Mouse (Mus musculus): Measurements from ENCODE around the gene Cadm3. TPM values are rescaled to one million over a fixed set of nuclear protein-coding genes. Genes with fewer than 3 reads are reported as not detected.

The Cadm3 gene
- 40.1 and 42.4 TPM in 2 replicates for polyA plus RNA-seq (2014; fragmentation: Nextera tagmentation; extraction: Ambion mirVana)

- Histone ChIP-seq H3K27ac (ENCODE audit: low read depth, low read length) (peak within 1 kb of the TSS; percentile 47; the same call in 1 of the 2 replicates), H3K9me3 (ENCODE audit: control insufficient read depth, low read length) (no peaks in the 10 kb centered on the region), H3K27me3 (ENCODE audit: control insufficient read depth, insufficient read depth, low read length) (no peaks in the 10 kb centered on the region), H3K4me2 (ENCODE audit: low read depth) (peak within 1 kb of the TSS; percentile 83), H3K36me3 (ENCODE audit: control insufficient read depth, insufficient read depth, low read length) (no peaks in the 10 kb centered on the region), H3K4me1 (ENCODE audit: control insufficient read depth, insufficient read depth, low read length) (peaks cover 12% of the 10 kb centered on the region), H3K4me3 (ENCODE audit: low read depth, low read length) (peak within 1 kb of the TSS; percentile 67), H3K9ac (ENCODE audit: low read length) (peak within 1 kb of the TSS; percentile 69)
- ATAC-seq (ENCODE audit: insufficient read depth, low FRiP score, low TSS enrichment), result peak; percentile 90
- WGBS, result under 1% methylated on average over 45 of the region's 46 CpGs
- DNase-seq (ENCODE audit: low spot score), result peak; percentile 81
Observed at GRCm38 (mm10) chr1:173367356-173368046, at the start of gene Cadm3. Gene Cadm3, minus strand, starts transcription at chr1:173367695.

DNA sequence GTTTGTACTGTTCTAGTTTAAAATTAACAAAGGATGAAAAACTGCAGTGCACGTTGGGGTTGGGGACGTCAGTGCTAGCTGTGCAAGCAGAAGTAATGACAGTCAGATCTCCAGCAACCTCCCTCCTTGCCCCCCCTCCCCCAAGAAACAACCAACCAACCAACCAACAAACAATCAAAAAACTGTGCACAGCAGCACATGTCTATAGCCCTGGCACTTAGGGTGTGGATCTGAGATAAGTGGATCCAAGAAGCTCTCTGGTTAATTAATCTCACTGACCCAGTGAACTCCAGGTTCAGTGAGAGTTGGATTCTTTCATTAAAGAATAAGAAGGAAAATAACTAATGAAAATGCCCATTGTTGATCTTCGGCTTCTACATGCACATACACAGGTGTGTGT, 47.1 kb upstream of the Cadm3 start:
- Histone ChIP-seq H3K4me2 (ENCODE audit: low read depth) (no peak overlapping the region), H3K27ac (ENCODE audit: low read depth, low read length) (no peak overlapping the region), H3K36me3 (ENCODE audit: control insufficient read depth, insufficient read depth, low read length) (no peaks in the 10 kb centered on the region), H3K4me3 (ENCODE audit: low read depth, low read length) (no peak overlapping the region), H3K27me3 (ENCODE audit: control insufficient read depth, insufficient read depth, low read length) (no peaks in the 10 kb centered on the region), H3K9ac (ENCODE audit: low read length) (no peak overlapping the region), H3K9me3 (ENCODE audit: control insufficient read depth, low read length) (no peaks in the 10 kb centered on the region), H3K4me1 (ENCODE audit: control insufficient read depth, insufficient read depth, low read length) (no peaks in the 10 kb centered on the region)
- 63% methylated on average over 3 of the region's 3 CpGs for WGBS
- ATAC-seq (ENCODE audit: insufficient read depth, low FRiP score, low TSS enrichment) (0 out of 2 replicates have a peak, but pooled peaks have one; percentile 48), DNase-seq (ENCODE audit: low spot score) (no peak)

GRCm38 (mm10) chr1:173411863-173412262, 44.4 kb upstream of the Cadm3 start:
- H3K9ac ChIP-seq (ENCODE audit: low read length), result no peak overlapping the region
- no peaks in the 10 kb centered on the region for H3K9me3 ChIP-seq (ENCODE audit: control insufficient read depth, low read length)
- H3K4me1 ChIP-seq (ENCODE audit: control insufficient read depth, insufficient read depth, low read length), result no peaks in the 10 kb centered on the region
- DNase-seq (ENCODE audit: low spot score) (no peak), ATAC-seq (ENCODE audit: insufficient read depth, low FRiP score, low TSS enrichment) (no peak)
- WGBS, result 95% methylated on average over 4 of the region's 4 CpGs
- no peak overlapping the region for H3K27ac ChIP-seq (ENCODE audit: low read depth, low read length)
- H3K4me3 ChIP-seq (ENCODE audit: low read depth, low read length), result no peak overlapping the region
- H3K4me2 ChIP-seq (ENCODE audit: low read depth), result no peak overlapping the region
- no peaks in the 10 kb centered on the region for H3K36me3 ChIP-seq (ENCODE audit: control insufficient read depth, insufficient read depth, low read length)
- H3K27me3 ChIP-seq (ENCODE audit: control insufficient read depth, insufficient read depth, low read length), result no peaks in the 10 kb centered on the region

GRCm38 (mm10) chr1:173409066-173409465, 41.6 kb upstream of the Cadm3 start:
- no peak overlapping the region for H3K27ac ChIP-seq (ENCODE audit: low read depth, low read length)
- no peak overlapping the region for H3K4me2 ChIP-seq (ENCODE audit: low read depth)
- no peak overlapping the region for H3K4me3 ChIP-seq (ENCODE audit: low read depth, low read length)
- no peaks in the 10 kb centered on the region for H3K27me3 ChIP-seq (ENCODE audit: control insufficient read depth, insufficient read depth, low read length)
- H3K9ac ChIP-seq (ENCODE audit: low read length), result no peak overlapping the region
- no peaks in the 10 kb centered on the region for H3K4me1 ChIP-seq (ENCODE audit: control insufficient read depth, insufficient read depth, low read length)
- no peaks in the 10 kb centered on the region for H3K9me3 ChIP-seq (ENCODE audit: control insufficient read depth, low read length)
- DNase-seq (ENCODE audit: low spot score) (no peak), ATAC-seq (ENCODE audit: insufficient read depth, low FRiP score, low TSS enrichment) (no peak)
- no peaks in the 10 kb centered on the region for H3K36me3 ChIP-seq (ENCODE audit: control insufficient read depth, insufficient read depth, low read length)

DNA sequence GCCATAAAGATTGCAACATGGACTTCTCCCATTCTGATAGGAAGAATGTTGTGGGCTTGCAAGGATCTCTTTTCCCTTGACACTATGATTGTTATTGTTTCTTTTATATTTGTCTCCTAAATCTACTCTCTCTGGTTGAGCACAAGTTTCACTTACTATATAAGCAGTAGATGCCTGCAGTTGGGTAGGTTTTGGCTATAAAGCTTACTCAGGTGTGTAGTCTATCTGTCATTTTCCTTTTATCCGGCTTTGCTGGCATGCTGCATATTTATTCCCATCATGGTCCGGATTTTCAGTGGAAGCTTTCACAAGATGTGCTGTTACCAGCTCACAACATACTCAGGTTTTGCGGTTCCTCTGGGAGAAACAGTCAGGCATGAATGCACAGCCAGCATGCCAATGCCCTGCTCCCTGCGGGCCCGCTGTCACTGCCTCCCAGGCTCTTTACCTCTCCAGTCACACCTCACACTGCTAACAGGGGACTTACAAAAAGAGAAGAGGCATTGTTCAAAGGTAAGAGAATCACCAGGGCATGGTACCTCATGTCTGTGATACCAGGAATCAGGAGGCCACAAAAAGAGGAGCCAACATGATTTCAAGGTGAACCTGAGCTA, 37.3 kb upstream of the Cadm3 start:
- no peaks in the 10 kb centered on the region for H3K27me3 ChIP-seq (ENCODE audit: control insufficient read depth, insufficient read depth, low read length)
- no peak for ATAC-seq (ENCODE audit: insufficient read depth, low FRiP score, low TSS enrichment)
- no peak overlapping the region for H3K4me2 ChIP-seq (ENCODE audit: low read depth)
- H3K4me3 ChIP-seq (ENCODE audit: low read depth, low read length), result no peak overlapping the region
- H3K27ac ChIP-seq (ENCODE audit: low read depth, low read length), result no peak overlapping the region
- no peaks in the 10 kb centered on the region for H3K36me3 ChIP-seq (ENCODE audit: control insufficient read depth, insufficient read depth, low read length)
- no peaks in the 10 kb centered on the region for H3K9me3 ChIP-seq (ENCODE audit: control insufficient read depth, low read length)
- no peaks in the 10 kb centered on the region for H3K4me1 ChIP-seq (ENCODE audit: control insufficient read depth, insufficient read depth, low read length)
- 77% methylated on average over 5 of the region's 5 CpGs for WGBS
- no peak for DNase-seq (ENCODE audit: low spot score)
- H3K9ac ChIP-seq (ENCODE audit: low read length), result no peak overlapping the region

DNA sequence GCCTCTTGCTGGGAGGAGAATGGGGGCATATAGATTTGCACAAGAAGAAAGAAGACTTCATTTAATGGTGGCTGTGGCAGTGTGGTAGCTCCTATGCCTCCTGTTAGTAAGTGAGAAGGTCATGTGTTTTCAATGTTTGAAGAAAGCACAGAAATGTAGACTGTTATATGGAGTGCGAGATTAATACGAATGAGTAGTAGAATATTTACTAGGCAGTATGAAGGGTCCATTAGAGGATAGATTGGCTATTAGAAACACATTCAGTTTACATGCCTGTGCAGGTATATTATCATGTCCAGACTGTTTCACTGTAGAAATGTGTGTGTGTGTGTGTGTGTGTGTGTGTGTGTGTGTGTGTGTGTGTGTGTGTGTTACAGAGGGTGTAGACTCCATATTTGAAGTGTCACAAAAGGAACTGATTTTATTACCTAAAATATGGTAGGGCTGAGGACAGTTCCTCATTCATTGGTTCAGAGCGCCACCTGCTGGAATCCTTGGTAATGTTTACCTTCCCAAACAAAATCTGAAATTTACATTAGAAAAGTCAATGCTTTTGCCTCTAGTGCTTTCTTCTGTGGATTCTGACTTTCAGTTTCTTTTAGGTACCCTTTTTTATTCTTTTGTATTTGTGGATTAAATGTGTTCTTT, 31.0 kb upstream of the Cadm3 start:
- Histone ChIP-seq H3K36me3 (ENCODE audit: control insufficient read depth, insufficient read depth, low read length) (no peaks in the 10 kb centered on the region), H3K4me1 (ENCODE audit: control insufficient read depth, insufficient read depth, low read length) (no peaks in the 10 kb centered on the region), H3K4me3 (ENCODE audit: low read depth, low read length) (no peak overlapping the region), H3K27me3 (ENCODE audit: control insufficient read depth, insufficient read depth, low read length) (no peaks in the 10 kb centered on the region), H3K4me2 (ENCODE audit: low read depth) (no peak overlapping the region), H3K9me3 (ENCODE audit: control insufficient read depth, low read length) (no peaks in the 10 kb centered on the region), H3K27ac (ENCODE audit: low read depth, low read length) (no peak overlapping the region), H3K9ac (ENCODE audit: low read length) (no peak overlapping the region)
- WGBS, result 22% methylated on average over 3 of the region's 3 CpGs
- ATAC-seq (ENCODE audit: insufficient read depth, low FRiP score, low TSS enrichment), result peak; percentile 70; the same call in 1 of the 2 replicates
- peak; percentile 73 for DNase-seq (ENCODE audit: low spot score)

GRCm38 (mm10) chr1:173391754-173392153, 24.3 kb upstream of the Cadm3 start:
- 90% methylated on average over 6 of the region's 6 CpGs for WGBS
- peaks cover 7% of the 10 kb centered on the region; the same call in 1 of the 2 replicates for H3K4me1 ChIP-seq (ENCODE audit: control insufficient read depth, insufficient read depth, low read length)
- DNase-seq (ENCODE audit: low spot score), result no peak

DNA sequence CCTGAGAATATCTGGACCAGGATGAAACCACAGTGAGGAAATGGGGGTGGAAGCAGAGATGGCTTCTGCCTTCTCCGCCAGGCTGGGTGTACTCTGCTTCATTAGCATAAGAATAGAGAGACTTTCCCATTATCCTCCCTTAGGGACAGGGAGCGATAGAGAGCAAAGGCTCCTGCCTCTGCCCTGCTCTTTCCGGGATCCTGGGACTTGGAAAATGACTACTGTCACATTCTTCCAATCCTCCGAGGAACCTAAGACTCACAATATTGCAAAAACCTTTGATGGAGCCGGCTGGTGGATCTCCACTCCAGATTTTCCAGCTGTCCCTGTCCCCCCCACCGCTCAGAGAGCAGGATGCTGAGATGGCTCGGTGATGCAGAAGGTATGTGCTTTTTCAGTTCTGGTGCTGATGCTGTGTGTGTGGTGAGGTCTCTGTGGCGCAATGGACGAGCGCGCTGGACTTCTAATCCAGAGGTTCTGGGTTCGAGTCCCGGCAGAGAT, 22.5 kb upstream of the Cadm3 start:
- 5% methylated on average over 13 of the region's 13 CpGs for WGBS
- Histone ChIP-seq H3K4me2 (ENCODE audit: low read depth) (peak overlapping the region; percentile 33), H3K9me3 (ENCODE audit: control insufficient read depth, low read length) (no peaks in the 10 kb centered on the region), H3K4me1 (ENCODE audit: control insufficient read depth, insufficient read depth, low read length) (peaks cover 7% of the 10 kb centered on the region; the same call in 1 of the 2 replicates), H3K9ac (ENCODE audit: low read length) (peak overlapping the region; percentile 41), H3K4me3 (ENCODE audit: low read depth, low read length) (peak overlapping the region; percentile 19), H3K27me3 (ENCODE audit: control insufficient read depth, insufficient read depth, low read length) (no peaks in the 10 kb centered on the region), H3K27ac (ENCODE audit: low read depth, low read length) (peak overlapping the region; percentile 72), H3K36me3 (ENCODE audit: control insufficient read depth, insufficient read depth, low read length) (no peaks in the 10 kb centered on the region)
- ATAC-seq (ENCODE audit: insufficient read depth, low FRiP score, low TSS enrichment) (peak; percentile 94), DNase-seq (ENCODE audit: low spot score) (peak; percentile 83)

More at GRCm38 (mm10) chr1:173391754-173392153, 24.3 kb upstream of the Cadm3 start:
- Histone ChIP-seq H3K36me3 (ENCODE audit: control insufficient read depth, insufficient read depth, low read length) (no peaks in the 10 kb centered on the region), H3K9ac (ENCODE audit: low read length) (no peak overlapping the region), H3K9me3 (ENCODE audit: control insufficient read depth, low read length) (no peaks in the 10 kb centered on the region), H3K4me2 (ENCODE audit: low read depth) (no peak overlapping the region), H3K27me3 (ENCODE audit: control insufficient read depth, insufficient read depth, low read length) (no peaks in the 10 kb centered on the region), H3K27ac (ENCODE audit: low read depth, low read length) (no peak overlapping the region), H3K4me3 (ENCODE audit: low read depth, low read length) (no peak overlapping the region)
- ATAC-seq (ENCODE audit: insufficient read depth, low FRiP score, low TSS enrichment), result no peak

All from neural tube, embryonic 11.5 days (tissue).